Mouse (Mus musculus): ENCODE data around the gene 1700028J19Rik. TPM values are rescaled to one million over a fixed set of nuclear protein-coding genes. Genes with fewer than 3 reads are reported as not detected.
A peak's percentile ranks its signal among the peaks of the same experiment; 100 is the strongest.

Gene 1700028J19Rik
- 1.4 and 1.6 TPM in 2 replicates for polyA plus RNA-seq (2015; fragmentation: Nextera tagmentation; extraction: Ambion mirVana)

GRCm38 (mm10) chr7:44246055-44246983, at the start of gene 1700028J19Rik, which contains the start of gene 2410002F23Rik:
Gene 1700028J19Rik, minus strand, starts transcription at chr7:44246695.
Gene 2410002F23Rik, plus strand, starts transcription at chr7:44246722.
- H3K36me3 ChIP-seq (ENCODE audit: control insufficient read depth, insufficient read depth, low read length): peaks cover 4% of the 10 kb centered on the region; the same call in 1 of the 2 replicates
- H3K9ac ChIP-seq (ENCODE audit: low read length): peak within 1 kb of the TSS; percentile 91
- peak within 1 kb of the TSS; percentile 81 for H3K4me2 ChIP-seq (ENCODE audit: low read depth, low read length)
- peak; percentile 89 for ATAC-seq (ENCODE audit: insufficient read depth, low FRiP score)
- H3K9me3 ChIP-seq (replicated peaks; ENCODE audit: control insufficient read depth, low read length): no peaks in the 10 kb centered on the region
- peaks cover 11% of the 10 kb centered on the region for H3K4me1 ChIP-seq (ENCODE audit: control insufficient read depth, insufficient read depth, low read length)
- peak within 1 kb of the TSS; percentile 96 for H3K4me3 ChIP-seq (replicated peaks; ENCODE audit: low read length)
- no peaks in the 10 kb centered on the region for H3K27me3 ChIP-seq (ENCODE audit: control insufficient read depth, insufficient read depth, low read length)
- under 1% methylated on average over 62 of the region's 62 CpGs for WGBS
- H3K27ac ChIP-seq (ENCODE audit: low read length): peak within 1 kb of the TSS; percentile 90

GRCm38 (mm10) chr7:44291418-44291817, 44.9 kb upstream of the 1700028J19Rik start:
- H3K4me1 ChIP-seq (ENCODE audit: control insufficient read depth, insufficient read depth, low read length): no peaks in the 10 kb centered on the region
- H3K27ac ChIP-seq (ENCODE audit: low read length): no peak overlapping the region
- H3K27me3 ChIP-seq (ENCODE audit: control insufficient read depth, insufficient read depth, low read length): no peaks in the 10 kb centered on the region; the same call in 1 of the 2 replicates
- no peak for ATAC-seq (ENCODE audit: insufficient read depth, low FRiP score)
- no peak overlapping the region for H3K4me3 ChIP-seq (replicated peaks; ENCODE audit: low read length)
- no peak overlapping the region for H3K9ac ChIP-seq (ENCODE audit: low read length)
- H3K9me3 ChIP-seq (replicated peaks; ENCODE audit: control insufficient read depth, low read length): peaks cover 6% of the 10 kb centered on the region; the same call in 1 of the 2 replicates
- H3K4me2 ChIP-seq (ENCODE audit: low read depth, low read length): no peak overlapping the region
- H3K36me3 ChIP-seq (ENCODE audit: control insufficient read depth, insufficient read depth, low read length): no peaks in the 10 kb centered on the region
- 48% methylated on average over 4 of the region's 4 CpGs for WGBS

- Histone ChIP-seq H3K36me3 (ENCODE audit: control insufficient read depth, insufficient read depth, low read length) (no peaks in the 10 kb centered on the region), H3K9ac (ENCODE audit: low read length) (no peak overlapping the region), H3K4me1 (ENCODE audit: control insufficient read depth, insufficient read depth, low read length) (no peaks in the 10 kb centered on the region), H3K4me3 (replicated peaks; ENCODE audit: low read length) (no peak overlapping the region), H3K4me2 (ENCODE audit: low read depth, low read length) (no peak overlapping the region), H3K27me3 (ENCODE audit: control insufficient read depth, insufficient read depth, low read length) (no peaks in the 10 kb centered on the region; the same call in 1 of the 2 replicates), H3K9me3 (replicated peaks; ENCODE audit: control insufficient read depth, low read length) (peaks cover 6% of the 10 kb centered on the region; the same call in 1 of the 2 replicates), H3K27ac (ENCODE audit: low read length) (no peak overlapping the region)
- 71% methylated on average over 4 of the region's 4 CpGs for WGBS
- ATAC-seq (ENCODE audit: insufficient read depth, low FRiP score): no peak
Observed at GRCm38 (mm10) chr7:44290986-44291385, 44.5 kb upstream of the 1700028J19Rik start.

- Histone ChIP-seq H3K4me2 (ENCODE audit: low read depth, low read length) (no peak overlapping the region), H3K4me1 (ENCODE audit: control insufficient read depth, insufficient read depth, low read length) (no peaks in the 10 kb centered on the region), H3K9ac (ENCODE audit: low read length) (no peak overlapping the region), H3K9me3 (replicated peaks; ENCODE audit: control insufficient read depth, low read length) (peaks cover 6% of the 10 kb centered on the region; the same call in 1 of the 2 replicates), H3K27ac (ENCODE audit: low read length) (no peak overlapping the region), H3K36me3 (ENCODE audit: control insufficient read depth, insufficient read depth, low read length) (no peaks in the 10 kb centered on the region), H3K27me3 (ENCODE audit: control insufficient read depth, insufficient read depth, low read length) (no peaks in the 10 kb centered on the region; the same call in none of the 2 replicates), H3K4me3 (replicated peaks; ENCODE audit: low read length) (no peak overlapping the region)
- WGBS: 45% methylated on average over 7 of the region's 7 CpGs
- ATAC-seq (ENCODE audit: insufficient read depth, low FRiP score): no peak
Observed at GRCm38 (mm10) chr7:44287760-44288159, 41.3 kb upstream of the 1700028J19Rik start.

GRCm38 (mm10) chr7:44281586-44281985, 35.1 kb upstream of the 1700028J19Rik start:
- Histone ChIP-seq H3K4me2 (ENCODE audit: low read depth, low read length) (no peak overlapping the region), H3K9ac (ENCODE audit: low read length) (no peak overlapping the region), H3K27me3 (ENCODE audit: control insufficient read depth, insufficient read depth, low read length) (no peaks in the 10 kb centered on the region; the same call in 1 of the 2 replicates), H3K9me3 (replicated peaks; ENCODE audit: control insufficient read depth, low read length) (no peaks in the 10 kb centered on the region), H3K36me3 (ENCODE audit: control insufficient read depth, insufficient read depth, low read length) (no peaks in the 10 kb centered on the region), H3K4me3 (replicated peaks; ENCODE audit: low read length) (no peak overlapping the region), H3K27ac (ENCODE audit: low read length) (no peak overlapping the region), H3K4me1 (ENCODE audit: control insufficient read depth, insufficient read depth, low read length) (no peaks in the 10 kb centered on the region)
- no peak for ATAC-seq (ENCODE audit: insufficient read depth, low FRiP score)
- WGBS: 78% methylated on average over 7 of the region's 7 CpGs

GRCm38 (mm10) chr7:44280959-44281358, 34.5 kb upstream of the 1700028J19Rik start:
- H3K4me3 ChIP-seq (replicated peaks; ENCODE audit: low read length): no peak overlapping the region
- H3K4me2 ChIP-seq (ENCODE audit: low read depth, low read length): no peak overlapping the region
- H3K36me3 ChIP-seq (ENCODE audit: control insufficient read depth, insufficient read depth, low read length): no peaks in the 10 kb centered on the region
- H3K27ac ChIP-seq (ENCODE audit: low read length): no peak overlapping the region
- no peaks in the 10 kb centered on the region; the same call in 1 of the 2 replicates for H3K27me3 ChIP-seq (ENCODE audit: control insufficient read depth, insufficient read depth, low read length)
- H3K9ac ChIP-seq (ENCODE audit: low read length): no peak overlapping the region
- H3K4me1 ChIP-seq (ENCODE audit: control insufficient read depth, insufficient read depth, low read length): no peaks in the 10 kb centered on the region
- WGBS: 67% methylated on average over 1 of the region's 1 CpGs
- no peaks in the 10 kb centered on the region for H3K9me3 ChIP-seq (replicated peaks; ENCODE audit: control insufficient read depth, low read length)
- no peak for ATAC-seq (ENCODE audit: insufficient read depth, low FRiP score)

GRCm38 (mm10) chr7:44277250-44277622, 30.7 kb upstream of the 1700028J19Rik start:
- no peak for ATAC-seq (ENCODE audit: insufficient read depth, low FRiP score)
- Histone ChIP-seq H3K4me2 (ENCODE audit: low read depth, low read length) (no peak overlapping the region), H3K4me3 (replicated peaks; ENCODE audit: low read length) (no peak overlapping the region), H3K9me3 (replicated peaks; ENCODE audit: control insufficient read depth, low read length) (no peaks in the 10 kb centered on the region), H3K36me3 (ENCODE audit: control insufficient read depth, insufficient read depth, low read length) (no peaks in the 10 kb centered on the region), H3K27me3 (ENCODE audit: control insufficient read depth, insufficient read depth, low read length) (no peaks in the 10 kb centered on the region; the same call in 1 of the 2 replicates), H3K9ac (ENCODE audit: low read length) (no peak overlapping the region), H3K4me1 (ENCODE audit: control insufficient read depth, insufficient read depth, low read length) (no peaks in the 10 kb centered on the region), H3K27ac (ENCODE audit: low read length) (no peak overlapping the region)
- 40% methylated on average over 2 of the region's 2 CpGs for WGBS

GRCm38 (mm10) chr7:44276461-44277249, 30.2 kb upstream of the 1700028J19Rik start:
- no peak for ATAC-seq (ENCODE audit: insufficient read depth, low FRiP score)
- Histone ChIP-seq H3K4me2 (ENCODE audit: low read depth, low read length) (no peak overlapping the region), H3K4me3 (replicated peaks; ENCODE audit: low read length) (no peak overlapping the region), H3K9ac (ENCODE audit: low read length) (no peak overlapping the region), H3K4me1 (ENCODE audit: control insufficient read depth, insufficient read depth, low read length) (no peaks in the 10 kb centered on the region), H3K36me3 (ENCODE audit: control insufficient read depth, insufficient read depth, low read length) (no peaks in the 10 kb centered on the region), H3K9me3 (replicated peaks; ENCODE audit: control insufficient read depth, low read length) (no peaks in the 10 kb centered on the region), H3K27me3 (ENCODE audit: control insufficient read depth, insufficient read depth, low read length) (no peaks in the 10 kb centered on the region; the same call in 1 of the 2 replicates), H3K27ac (ENCODE audit: low read length) (no peak overlapping the region)
- WGBS: 64% methylated on average over 10 of the region's 10 CpGs
